Mouse (Mus musculus): ENCODE data around the gene Ugt2a3. TPM values are rescaled to one million over a fixed set of nuclear protein-coding genes. Genes with fewer than 3 reads are reported as not detected.
"Not testable (repeated sequence)": the region's sequence is repeated elsewhere in the genome, so short reads cannot be mapped to it uniquely, and the experiment has no call there.

Gene Ugt2a3
- total and polyA plus RNA-seq, 2 experiments from 2014 or later, result not detected

- H3K9me3 ChIP-seq (ENCODE audit: low read length), result no peaks in the 10 kb centered on the region
- TF ChIP-seq CTCF (IDR thresholded peaks at IDR 0.05), result no peak
- DNase-seq (ENCODE audit: low spot score) (no peak), ATAC-seq (ENCODE audit: low FRiP score) (no peak)
- H3K4me1 ChIP-seq (ENCODE audit: insufficient read depth, low read length), result no peaks in the 10 kb centered on the region
- no peaks in the 10 kb centered on the region for H3K36me3 ChIP-seq (ENCODE audit: insufficient read depth, low read length)
- H3K9ac ChIP-seq (replicated peaks; ENCODE audit: low read length, poor library complexity, severe bottlenecking), result no peak overlapping the region
- H3K4me2 ChIP-seq (ENCODE audit: low read depth, low read length, poor library complexity, severe bottlenecking), result no peak overlapping the region
- no peak overlapping the region for H3K4me3 ChIP-seq (ENCODE audit: low read depth, low read length)
- no peaks in the 10 kb centered on the region for H3K27me3 ChIP-seq (ENCODE audit: insufficient read depth, low read length)
- WGBS, result 48% methylated on average over 1 of the region's 1 CpGs
- no peak overlapping the region for H3K27ac ChIP-seq (ENCODE audit: low read depth, low read length)
These were observed 13.4 kb upstream of the Ugt2a3 start for GRCm38 (mm10) chr5:87350350-87350749.

DNA sequence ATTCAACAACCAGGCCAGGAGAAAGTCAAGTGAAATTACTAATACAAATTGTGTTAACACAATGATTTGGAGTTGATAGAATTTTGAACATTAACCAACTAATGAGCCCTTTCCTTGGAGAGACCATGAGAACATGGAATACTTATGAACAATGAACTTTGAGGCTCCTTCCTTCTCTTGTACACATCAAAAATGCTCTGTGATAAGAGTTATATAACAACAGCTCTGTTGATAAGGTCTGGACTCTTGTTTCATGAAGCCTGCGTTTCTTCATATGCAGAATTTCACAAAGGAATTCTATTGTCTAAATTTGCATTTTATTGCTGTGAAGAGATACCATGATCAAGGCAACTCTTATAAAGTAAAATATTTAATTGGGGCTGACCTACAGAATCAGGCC lies 12.2 kb upstream of the Ugt2a3 start:
- H3K4me3 ChIP-seq (ENCODE audit: low read depth, low read length); H3K36me3 ChIP-seq (ENCODE audit: insufficient read depth, low read length); H3K27me3 ChIP-seq (ENCODE audit: insufficient read depth, low read length); H3K4me1 ChIP-seq (ENCODE audit: insufficient read depth, low read length); H3K27ac ChIP-seq (ENCODE audit: low read depth, low read length); ATAC-seq (ENCODE audit: low FRiP score); H3K4me2 ChIP-seq (ENCODE audit: low read depth, low read length, poor library complexity, severe bottlenecking); H3K9ac ChIP-seq (replicated peaks; ENCODE audit: low read length, poor library complexity, severe bottlenecking); DNase-seq (ENCODE audit: low spot score); H3K9me3 ChIP-seq (ENCODE audit: low read length): not testable (repeated sequence)
- WGBS, result 85% methylated on average over 1 of the region's 1 CpGs

- not testable (repeated sequence) for H3K27ac ChIP-seq (ENCODE audit: low read depth, low read length); H3K9ac ChIP-seq (replicated peaks; ENCODE audit: low read length, poor library complexity, severe bottlenecking); H3K4me3 ChIP-seq (ENCODE audit: low read depth, low read length); H3K9me3 ChIP-seq (ENCODE audit: low read length); H3K4me1 ChIP-seq (ENCODE audit: insufficient read depth, low read length); H3K36me3 ChIP-seq (ENCODE audit: insufficient read depth, low read length); H3K4me2 ChIP-seq (ENCODE audit: low read depth, low read length, poor library complexity, severe bottlenecking); ATAC-seq (ENCODE audit: low FRiP score); DNase-seq (ENCODE audit: low spot score); H3K27me3 ChIP-seq (ENCODE audit: insufficient read depth, low read length)
- 87% methylated on average over 2 of the region's 2 CpGs for WGBS
These were observed 10.6 kb upstream of the Ugt2a3 start for GRCm38 (mm10) chr5:87347479-87348078.

DNA sequence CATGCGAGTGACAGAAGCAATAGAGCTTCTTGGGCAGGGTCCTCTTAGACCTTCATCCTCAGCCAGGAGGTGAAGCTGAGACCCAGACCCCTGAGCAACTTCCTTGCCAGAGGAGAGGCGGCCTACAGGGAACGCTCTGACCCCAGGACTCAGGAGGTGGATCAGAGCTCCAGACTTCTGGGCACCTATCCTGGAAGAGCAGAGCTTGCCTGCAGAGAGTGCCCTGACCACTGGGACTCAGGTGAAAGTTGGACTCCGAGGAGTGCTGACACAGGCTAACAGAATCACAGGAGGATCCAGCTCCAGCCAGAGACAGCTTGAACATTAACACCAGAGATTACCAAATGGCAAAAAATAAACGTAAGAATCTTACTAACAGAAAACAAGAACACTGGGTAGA lies 3.5 kb upstream of the Ugt2a3 start:
- no peaks in the 10 kb centered on the region for H3K4me1 ChIP-seq (ENCODE audit: insufficient read depth, low read length)
- no peaks in the 10 kb centered on the region for H3K9me3 ChIP-seq (ENCODE audit: low read length)
- no peak for TF ChIP-seq CTCF (IDR thresholded peaks at IDR 0.05)
- no peak for ATAC-seq (ENCODE audit: low FRiP score)
- DNase-seq (ENCODE audit: low spot score), result no peak
- H3K36me3 ChIP-seq (ENCODE audit: insufficient read depth, low read length), result no peaks in the 10 kb centered on the region
- no peak overlapping the region for H3K27ac ChIP-seq (ENCODE audit: low read depth, low read length)
- no peak overlapping the region for H3K4me3 ChIP-seq (ENCODE audit: low read depth, low read length)
- no peak overlapping the region for H3K4me2 ChIP-seq (ENCODE audit: low read depth, low read length, poor library complexity, severe bottlenecking)
- no peak overlapping the region for H3K9ac ChIP-seq (replicated peaks; ENCODE audit: low read length, poor library complexity, severe bottlenecking)
- no peaks in the 10 kb centered on the region for H3K27me3 ChIP-seq (ENCODE audit: insufficient read depth, low read length)
- 93% methylated on average over 5 of the region's 5 CpGs for WGBS

- DNase-seq (ENCODE audit: low spot score), result no peak
- Histone ChIP-seq H3K27ac (ENCODE audit: low read depth, low read length) (no peak overlapping the region), H3K4me1 (ENCODE audit: insufficient read depth, low read length) (no peaks in the 10 kb centered on the region), H3K4me3 (ENCODE audit: low read depth, low read length) (no peak overlapping the region), H3K4me2 (ENCODE audit: low read depth, low read length, poor library complexity, severe bottlenecking) (no peak overlapping the region), H3K9ac (replicated peaks; ENCODE audit: low read length, poor library complexity, severe bottlenecking) (no peak overlapping the region), H3K9me3 (ENCODE audit: low read length) (no peaks in the 10 kb centered on the region), H3K27me3 (ENCODE audit: insufficient read depth, low read length) (no peaks in the 10 kb centered on the region), H3K36me3 (ENCODE audit: insufficient read depth, low read length) (no peaks in the 10 kb centered on the region)
- TF ChIP-seq CTCF (IDR thresholded peaks at IDR 0.05), result no peak
- 82% methylated on average over 1 of the region's 1 CpGs for WGBS
- no peak for ATAC-seq (ENCODE audit: low FRiP score)
These were observed 1.8 kb downstream of the Ugt2a3 start for GRCm38 (mm10) chr5:87335199-87335598.

GRCm38 (mm10) chr5:87333584-87333983 lies 3.4 kb downstream of the Ugt2a3 start:
- WGBS, result 65% methylated on average over 3 of the region's 3 CpGs
- no peaks in the 10 kb centered on the region for H3K4me1 ChIP-seq (ENCODE audit: insufficient read depth, low read length)
- H3K36me3 ChIP-seq (ENCODE audit: insufficient read depth, low read length), result no peaks in the 10 kb centered on the region
- no peak overlapping the region for H3K4me2 ChIP-seq (ENCODE audit: low read depth, low read length, poor library complexity, severe bottlenecking)
- no peak for TF ChIP-seq CTCF (IDR thresholded peaks at IDR 0.05)
- H3K27ac ChIP-seq (ENCODE audit: low read depth, low read length), result no peak overlapping the region
- no peaks in the 10 kb centered on the region for H3K27me3 ChIP-seq (ENCODE audit: insufficient read depth, low read length)
- H3K9me3 ChIP-seq (ENCODE audit: low read length), result no peaks in the 10 kb centered on the region
- no peak overlapping the region for H3K4me3 ChIP-seq (ENCODE audit: low read depth, low read length)
- ATAC-seq (ENCODE audit: low FRiP score) (no peak), DNase-seq (ENCODE audit: low spot score) (no peak)
- no peak overlapping the region for H3K9ac ChIP-seq (replicated peaks; ENCODE audit: low read length, poor library complexity, severe bottlenecking)

Measured in midbrain, postnatal 0 days (tissue).